Mouse (Mus musculus) liver, postnatal 0 days (tissue): ENCODE measurements around the gene Mapk12. TPM values are rescaled to one million over a fixed set of nuclear protein-coding genes. Genes with fewer than 3 reads are reported as not detected.

Source experiments
- ATAC-seq: fragments of 200-750 bp; cut with Nextera tagmentation; 2 replicates; pipeline ENCODE4 v1.8.0; 2017; ENCODE audit warnings: mild to moderate bottlenecking, moderate library complexity
- DNase-seq: peaks from one replicate; pipeline ENCODE4 v3.0.0-alpha.2; 2016
- H3K27ac ChIP-seq: fragments of 300-500 bp; sonication (generic); 2 replicates; pipeline ENCODE4 v1.5.1; 2014; ENCODE audit warnings: antibody characterized with exemption, moderate library complexity, mild to moderate bottlenecking, low read depth
- H3K27me3 ChIP-seq: fragments of 300-500 bp; sonication (generic); 2 replicates; pipeline ENCODE4 v1.6.1; 2014; ENCODE audit warnings: low read length, control low read depth, mixed read lengths; ENCODE audit not compliant: insufficient read depth
- H3K36me3 ChIP-seq: fragments of 300-500 bp; sonication (generic); replicated peaks from 2 replicates; pipeline ENCODE4 v1.6.1; 2014; ENCODE audit warnings: mild to moderate bottlenecking, control low read depth, low read length, moderate library complexity, mixed read lengths; ENCODE audit not compliant: insufficient read depth
- H3K4me1 ChIP-seq: fragments of 300-500 bp; sonication (generic); 2 replicates; pipeline ENCODE4 v1.6.1; 2014; ENCODE audit warnings: antibody characterized with exemption, mild to moderate bottlenecking, control low read depth; ENCODE audit not compliant: insufficient read depth
- H3K4me2 ChIP-seq: fragments of 300-500 bp; sonication (generic); 2 replicates; pipeline ENCODE4 v1.6.1; 2014; ENCODE audit warnings: low read depth, mild to moderate bottlenecking, low read length, moderate library complexity, mixed read lengths
- H3K4me3 ChIP-seq: fragments of 300-500 bp; sonication (generic); 2 replicates; pipeline ENCODE4 v1.5.1; 2014; ENCODE audit warnings: low read depth, low read length
- H3K9ac ChIP-seq: fragments of 300-500 bp; sonication (generic); replicated peaks from 2 replicates; pipeline ENCODE4 v1.6.1; 2014; ENCODE audit warnings: mild to moderate bottlenecking, moderate library complexity
- H3K9me3 ChIP-seq: fragments of 300-500 bp; sonication (generic); 2 replicates; pipeline ENCODE4 v1.6.1; 2016; ENCODE audit warnings: mild to moderate bottlenecking, control low read depth, low read length, mixed read lengths
- CTCF ChIP-seq: sonication (generic); IDR thresholded peaks from 2 replicates; pipeline ENCODE4 v1.5.1; 2016; ENCODE audit warnings: antibody characterized with exemption, low read depth
- EP300 ChIP-seq: IDR thresholded peaks from 2 replicates; pipeline ENCODE4 v1.6.1; 2016; ENCODE audit warnings: antibody characterized with exemption, low read depth, mild to moderate bottlenecking
- WGBS: fragments of 180-500 bp; shearing (Covaris S2); extraction: QIAGEN DNeasy Blood & Tissue Kit; methylation state at CpG from one replicate; pipeline ENCODE4 v1.1.7; 2014; ENCODE audit not compliant: insufficient replicate concordance; 5-methylcytosine and 5-hydroxymethylcytosine counted together
- polyA plus RNA-seq: library from polyadenylated mRNA; unstranded; fragments of >200 nt; fragmentation: Nextera tagmentation; extraction: Ambion mirVana; gene quantifications from 2 replicates; pipeline ENCODE4 v1.2.1, GENCODE M21; 2015

Mapk12 gene
- polyA plus RNA-seq, 1 experiment from 2014 or later = 2.4 TPM

- H3K9me3 ChIP-seq = no peaks in the 10 kb centered on the region
- H3K27me3 ChIP-seq = peaks cover 30% of the 10 kb centered on the region
- TF ChIP-seq CTCF (no peak), EP300 (no peak)
- peak overlapping the region; percentile 81 for H3K4me2 ChIP-seq
- H3K27ac ChIP-seq = peak overlapping the region; percentile 98
- DNase-seq = peak; percentile 48
- peak; percentile 67 for ATAC-seq
- H3K4me1 ChIP-seq = peaks cover 63% of the 10 kb centered on the region
- WGBS = 31% methylated on average over 4 of the region's 4 CpGs
- H3K4me3 ChIP-seq = peak overlapping the region; percentile 15; the same call in 1 of the 2 replicates
- no peaks in the 10 kb centered on the region for H3K36me3 ChIP-seq
- H3K9ac ChIP-seq = peak overlapping the region; percentile 59
These were observed 37.2 kb upstream of the Mapk12 start for GRCm38 (mm10) chr15:89177576-89178259.

GRCm38 (mm10) chr15:89177121-89177520, 36.6 kb upstream of the Mapk12 start:
- Histone ChIP-seq H3K4me2 (peak overlapping the region; percentile 81), H3K9me3 (no peaks in the 10 kb centered on the region), H3K9ac (peak overlapping the region; percentile 59), H3K4me3 (peak overlapping the region; percentile 15; the same call in 1 of the 2 replicates), H3K4me1 (peaks cover 65% of the 10 kb centered on the region), H3K27ac (peak overlapping the region; percentile 98), H3K27me3 (peaks cover 30% of the 10 kb centered on the region), H3K36me3 (no peaks in the 10 kb centered on the region)
- DNase-seq (peak; percentile 86), ATAC-seq (peak; percentile 52)
- WGBS = 6% methylated on average over 5 of the region's 5 CpGs
- no peak for TF ChIP-seq EP300
- TF ChIP-seq CTCF = no peak

- 66% methylated on average over 13 of the region's 13 CpGs for WGBS
- no peaks in the 10 kb centered on the region for H3K36me3 ChIP-seq
- H3K4me2 ChIP-seq = no peak overlapping the region
- H3K4me1 ChIP-seq = peaks cover 71% of the 10 kb centered on the region
- TF ChIP-seq EP300 (no peak), CTCF (no peak)
- no peak for ATAC-seq
- no peak overlapping the region for H3K9ac ChIP-seq
- no peak overlapping the region for H3K4me3 ChIP-seq
- no peaks in the 10 kb centered on the region for H3K9me3 ChIP-seq
- 0 out of 2 replicates have a peak overlapping the region, but pooled peaks have one; percentile 16 for H3K27ac ChIP-seq
- DNase-seq = no peak
- peaks cover 20% of the 10 kb centered on the region for H3K27me3 ChIP-seq
These were observed 35.1 kb upstream of the Mapk12 start for GRCm38 (mm10) chr15:89175411-89176155.

GRCm38 (mm10) chr15:89174889-89175339, 34.4 kb upstream of the Mapk12 start:
- H3K36me3 ChIP-seq = no peaks in the 10 kb centered on the region
- H3K9ac ChIP-seq = no peak overlapping the region
- 62% methylated on average over 11 of the region's 11 CpGs for whole genome bisulfite sequencing
- no peaks in the 10 kb centered on the region for H3K9me3 ChIP-seq
- TF ChIP-seq CTCF = no peak
- no peak for TF ChIP-seq EP300
- ATAC-seq (no peak), DNase-seq (no peak)
- H3K4me1 ChIP-seq = peaks cover 77% of the 10 kb centered on the region
- no peak overlapping the region for H3K27ac ChIP-seq
- peaks cover 14% of the 10 kb centered on the region; the same call in 1 of the 2 replicates for H3K27me3 ChIP-seq
- no peak overlapping the region for H3K4me3 ChIP-seq
- no peak overlapping the region for H3K4me2 ChIP-seq

- ATAC-seq = peak; percentile 53
- H3K27me3 ChIP-seq = peaks cover 11% of the 10 kb centered on the region; the same call in 1 of the 2 replicates
- peak overlapping the region; percentile 84 for H3K27ac ChIP-seq
- H3K9me3 ChIP-seq = no peaks in the 10 kb centered on the region
- H3K4me3 ChIP-seq = peak overlapping the region; percentile 58
- no peak for TF ChIP-seq CTCF
- TF ChIP-seq EP300 = no peak
- H3K36me3 ChIP-seq = no peaks in the 10 kb centered on the region; the same call in 1 of the 2 replicates
- H3K9ac ChIP-seq = peak overlapping the region; percentile 70
- WGBS = 3% methylated on average over 14 of the region's 15 CpGs
- peak overlapping the region; percentile 91 for H3K4me2 ChIP-seq
- peak; percentile 77 for DNase-seq
- H3K4me1 ChIP-seq = peaks cover 82% of the 10 kb centered on the region
These were observed 33.4 kb upstream of the Mapk12 start for GRCm38 (mm10) chr15:89173906-89174214.
